Mouse (Mus musculus): ENCODE results near the gene Nbl1. TPM values are rescaled to one million over a fixed set of nuclear protein-coding genes. Genes with fewer than 3 reads are reported as not detected.

Gene Nbl1
- polyA plus RNA-seq, 1 experiment from 2014 or later: 15.1 TPM

GRCm38 (mm10) chr4:139046354-139046753, 46.4 kb downstream of the Nbl1 start:
- no peak for ATAC-seq (ENCODE audit: insufficient number of reproducible peaks, insufficient read depth, low FRiP score, low read depth)

DNA sequence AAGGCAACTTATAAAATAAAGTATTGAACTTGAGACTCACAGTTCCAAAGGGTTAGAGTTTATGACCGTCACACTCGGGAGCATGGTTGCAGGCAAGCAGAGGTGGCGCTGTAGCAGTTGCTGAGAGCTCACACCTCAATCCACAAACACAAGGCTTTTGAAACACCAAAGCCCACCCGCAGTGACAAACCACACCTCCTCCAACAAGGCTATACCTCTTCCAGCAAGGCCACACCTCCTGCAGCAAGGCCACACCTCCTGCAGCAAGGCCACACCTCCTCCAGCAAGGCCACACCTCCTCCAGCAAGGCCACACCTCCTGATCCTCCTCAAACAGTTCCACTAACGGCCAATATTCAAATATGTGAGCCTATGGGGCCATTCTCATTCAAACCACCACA, 48.2 kb downstream of the Nbl1 start:
- Histone ChIP-seq H3K4me1 (ENCODE audit: control insufficient read depth in 2 of 2, insufficient read depth in 2 of 2, low read length in 2 of 2) (no peaks in the 10 kb centered on the region), H3K4me2 (ENCODE audit: low read length) (no peak overlapping the region), H3K9ac (ENCODE audit: low read length) (no peak overlapping the region), H3K27ac (replicated peaks in 1 of 2; ENCODE audit: control insufficient read depth in 1 of 2, insufficient read depth in 1 of 2, low read depth in 2 of 2, low read length in 2 of 2) (no peak overlapping the region), H3K27me3 (ENCODE audit: control insufficient read depth, insufficient read depth, low read length) (peaks cover 2% of the 10 kb centered on the region; the same call in 1 of the 2 replicates), H3K9me3 (ENCODE audit: control insufficient read depth, low read length) (0 out of 2 replicates have a peak, but pooled peaks cover 3% of the 10 kb centered on the region), H3K36me3 (ENCODE audit: control insufficient read depth, insufficient read depth, low read length) (no peaks in the 10 kb centered on the region), H3K4me3 (ENCODE audit: control insufficient read depth in 1 of 2, insufficient read depth in 1 of 2, low read depth in 1 of 2, low read length in 2 of 2) (no peak overlapping the region)
- ATAC-seq (ENCODE audit: insufficient number of reproducible peaks, insufficient read depth, low FRiP score, low read depth): no peak
- 89% methylated on average over 5 of the region's 5 CpGs for WGBS

More at GRCm38 (mm10) chr4:139046354-139046753, 46.4 kb downstream of the Nbl1 start:
- Histone ChIP-seq H3K9me3 (ENCODE audit: control insufficient read depth, low read length) (0 out of 2 replicates have a peak, but pooled peaks cover 3% of the 10 kb centered on the region), H3K36me3 (ENCODE audit: control insufficient read depth, insufficient read depth, low read length) (no peaks in the 10 kb centered on the region), H3K4me2 (ENCODE audit: low read length) (no peak overlapping the region), H3K27me3 (ENCODE audit: control insufficient read depth, insufficient read depth, low read length) (no peaks in the 10 kb centered on the region), H3K27ac (replicated peaks in 1 of 2; ENCODE audit: control insufficient read depth in 1 of 2, insufficient read depth in 1 of 2, low read depth in 2 of 2, low read length in 2 of 2) (no peak overlapping the region), H3K4me3 (ENCODE audit: control insufficient read depth in 1 of 2, insufficient read depth in 1 of 2, low read depth in 1 of 2, low read length in 2 of 2) (no peak overlapping the region), H3K4me1 (ENCODE audit: control insufficient read depth in 2 of 2, insufficient read depth in 2 of 2, low read length in 2 of 2) (no peaks in the 10 kb centered on the region), H3K9ac (ENCODE audit: low read length) (no peak overlapping the region)
- 80% methylated on average over 5 of the region's 5 CpGs for WGBS

- WGBS: 83% methylated on average over 2 of the region's 2 CpGs
- H3K36me3 ChIP-seq (ENCODE audit: control insufficient read depth, insufficient read depth, low read length): no peaks in the 10 kb centered on the region
These were observed 49.2 kb downstream of the Nbl1 start for GRCm38 (mm10) chr4:139043600-139043999.

GRCm38 (mm10) chr4:139042611-139043010, 50.2 kb downstream of the Nbl1 start:
- Histone ChIP-seq H3K36me3 (ENCODE audit: control insufficient read depth, insufficient read depth, low read length) (no peaks in the 10 kb centered on the region), H3K27ac (replicated peaks in 1 of 2; ENCODE audit: control insufficient read depth in 1 of 2, insufficient read depth in 1 of 2, low read depth in 2 of 2, low read length in 2 of 2) (no peak overlapping the region), H3K4me3 (ENCODE audit: control insufficient read depth in 1 of 2, insufficient read depth in 1 of 2, low read depth in 1 of 2, low read length in 2 of 2) (no peak overlapping the region), H3K9me3 (ENCODE audit: control insufficient read depth, low read length) (0 out of 2 replicates have a peak, but pooled peaks cover 3% of the 10 kb centered on the region), H3K4me1 (ENCODE audit: control insufficient read depth in 2 of 2, insufficient read depth in 2 of 2, low read length in 2 of 2) (peaks cover 0 to 8% of the 10 kb centered on the region in 2 experiments; a peak in 1 of 4 replicates), H3K4me2 (ENCODE audit: low read length) (no peak overlapping the region), H3K9ac (ENCODE audit: low read length) (no peak overlapping the region), H3K27me3 (ENCODE audit: control insufficient read depth, insufficient read depth, low read length) (peaks cover 7% of the 10 kb centered on the region; the same call in 1 of the 2 replicates)
- ATAC-seq (ENCODE audit: insufficient number of reproducible peaks, insufficient read depth, low FRiP score, low read depth): no peak
- WGBS: 82% methylated on average over 5 of the region's 5 CpGs

More at GRCm38 (mm10) chr4:139043600-139043999, 49.2 kb downstream of the Nbl1 start:
- Histone ChIP-seq H3K4me3 (ENCODE audit: control insufficient read depth in 1 of 2, insufficient read depth in 1 of 2, low read depth in 1 of 2, low read length in 2 of 2) (no peak overlapping the region), H3K27me3 (ENCODE audit: control insufficient read depth, insufficient read depth, low read length) (peaks cover 7% of the 10 kb centered on the region; the same call in 1 of the 2 replicates), H3K4me1 (ENCODE audit: control insufficient read depth in 2 of 2, insufficient read depth in 2 of 2, low read length in 2 of 2) (no peaks in the 10 kb centered on the region), H3K27ac (replicated peaks in 1 of 2; ENCODE audit: control insufficient read depth in 1 of 2, insufficient read depth in 1 of 2, low read depth in 2 of 2, low read length in 2 of 2) (no peak overlapping the region), H3K9me3 (ENCODE audit: control insufficient read depth, low read length) (0 out of 2 replicates have a peak, but pooled peaks cover 3% of the 10 kb centered on the region), H3K4me2 (ENCODE audit: low read length) (no peak overlapping the region), H3K9ac (ENCODE audit: low read length) (no peak overlapping the region)
- ATAC-seq (ENCODE audit: insufficient number of reproducible peaks, insufficient read depth, low FRiP score, low read depth): no peak

GRCm38 (mm10) chr4:139040084-139040839, 52.5 kb downstream of the Nbl1 start:
- 13% methylated on average over 10 of the region's 10 CpGs for WGBS
- H3K4me2 ChIP-seq (ENCODE audit: low read length): no peak overlapping the region
- no peak overlapping the region for H3K4me3 ChIP-seq (ENCODE audit: control insufficient read depth in 1 of 2, insufficient read depth in 1 of 2, low read depth in 1 of 2, low read length in 2 of 2)
- ATAC-seq (ENCODE audit: insufficient number of reproducible peaks, insufficient read depth, low FRiP score, low read depth): no peak
- peaks cover 0 to 8% of the 10 kb centered on the region in 2 experiments; a peak in 1 of 4 replicates for H3K4me1 ChIP-seq (ENCODE audit: control insufficient read depth in 2 of 2, insufficient read depth in 2 of 2, low read length in 2 of 2)
- H3K9me3 ChIP-seq (ENCODE audit: control insufficient read depth, low read length): 0 out of 2 replicates have a peak, but pooled peaks cover 8% of the 10 kb centered on the region
- no peak overlapping the region for H3K27ac ChIP-seq (replicated peaks in 1 of 2; ENCODE audit: control insufficient read depth in 1 of 2, insufficient read depth in 1 of 2, low read depth in 2 of 2, low read length in 2 of 2)
- no peaks in the 10 kb centered on the region for H3K36me3 ChIP-seq (ENCODE audit: control insufficient read depth, insufficient read depth, low read length)
- H3K9ac ChIP-seq (ENCODE audit: low read length): no peak overlapping the region
- H3K27me3 ChIP-seq (ENCODE audit: control insufficient read depth, insufficient read depth, low read length): peaks cover 7% of the 10 kb centered on the region; the same call in 1 of the 2 replicates

- Histone ChIP-seq H3K27ac (replicated peaks in 1 of 2; ENCODE audit: control insufficient read depth in 1 of 2, insufficient read depth in 1 of 2, low read depth in 2 of 2, low read length in 2 of 2) (no peak overlapping the region), H3K27me3 (ENCODE audit: control insufficient read depth, insufficient read depth, low read length) (peaks cover 7% of the 10 kb centered on the region; the same call in 1 of the 2 replicates), H3K36me3 (ENCODE audit: control insufficient read depth, insufficient read depth, low read length) (no peaks in the 10 kb centered on the region), H3K9ac (ENCODE audit: low read length) (no peak overlapping the region), H3K9me3 (ENCODE audit: control insufficient read depth, low read length) (0 out of 2 replicates have a peak, but pooled peaks cover 5% of the 10 kb centered on the region), H3K4me2 (ENCODE audit: low read length) (no peak overlapping the region), H3K4me1 (ENCODE audit: control insufficient read depth in 2 of 2, insufficient read depth in 2 of 2, low read length in 2 of 2) (peaks cover 11 to 22% of the 10 kb centered on the region in 2 experiments), H3K4me3 (ENCODE audit: control insufficient read depth in 1 of 2, insufficient read depth in 1 of 2, low read depth in 1 of 2, low read length in 2 of 2) (no peak overlapping the region)
- 76% methylated on average over 17 of the region's 17 CpGs for WGBS
- no peak for ATAC-seq (ENCODE audit: insufficient number of reproducible peaks, insufficient read depth, low FRiP score, low read depth)
These were observed 54.8 kb downstream of the Nbl1 start for GRCm38 (mm10) chr4:139037795-139038607.

DNA sequence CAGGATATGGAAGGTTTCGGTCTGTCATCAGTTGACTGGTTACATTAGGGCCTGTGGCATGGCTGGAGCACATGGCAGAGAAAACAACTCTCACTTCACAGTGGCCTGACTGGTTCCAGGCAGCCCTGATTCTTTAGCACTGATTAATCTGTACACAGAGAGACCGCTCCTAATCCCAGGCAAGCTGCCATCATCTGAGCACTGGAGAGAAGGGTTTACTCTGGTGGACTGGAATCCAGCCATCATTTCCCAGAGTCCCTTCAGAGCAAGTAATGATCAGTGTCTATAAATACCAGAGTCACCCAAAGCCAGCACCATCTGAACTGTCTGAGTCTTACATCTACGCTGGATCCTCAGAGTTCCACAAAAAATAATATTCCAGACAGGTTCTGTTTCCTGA, 57.0 kb downstream of the Nbl1 start:
- peaks cover 7% of the 10 kb centered on the region; the same call in 1 of the 2 replicates for H3K27me3 ChIP-seq (ENCODE audit: control insufficient read depth, insufficient read depth, low read length)
- ATAC-seq (ENCODE audit: insufficient number of reproducible peaks, insufficient read depth, low FRiP score, low read depth): no peak
- H3K4me3 ChIP-seq (ENCODE audit: control insufficient read depth in 1 of 2, insufficient read depth in 1 of 2, low read depth in 1 of 2, low read length in 2 of 2): no peak overlapping the region
- H3K9me3 ChIP-seq (ENCODE audit: control insufficient read depth, low read length): 0 out of 2 replicates have a peak, but pooled peaks cover 5% of the 10 kb centered on the region
- no peaks in the 10 kb centered on the region for H3K36me3 ChIP-seq (ENCODE audit: control insufficient read depth, insufficient read depth, low read length)
- no peak overlapping the region for H3K9ac ChIP-seq (ENCODE audit: low read length)
- H3K27ac ChIP-seq (replicated peaks in 1 of 2; ENCODE audit: control insufficient read depth in 1 of 2, insufficient read depth in 1 of 2, low read depth in 2 of 2, low read length in 2 of 2): no peak overlapping the region
- no peak overlapping the region for H3K4me2 ChIP-seq (ENCODE audit: low read length)
- 83% methylated on average over 3 of the region's 3 CpGs for WGBS
- peaks cover 17 to 29% of the 10 kb centered on the region in 2 experiments for H3K4me1 ChIP-seq (ENCODE audit: control insufficient read depth in 2 of 2, insufficient read depth in 2 of 2, low read length in 2 of 2)

Measured in heart, embryonic 14.5 days (tissue).